Mouse (Mus musculus): Measurements from ENCODE around the gene Scaf11. TPM values are rescaled to one million over a fixed set of nuclear protein-coding genes. Genes with fewer than 3 reads are reported as not detected.
"Not testable (repeated sequence)": the region's sequence is repeated elsewhere in the genome, so short reads cannot be mapped to it uniquely, and the experiment has no call there.

Scaf11 gene
- polyA plus RNA-seq (2016; fragmentation: Nextera tagmentation; extraction: Ambion mirVana): 119 and 125 TPM in 2 replicates

DNA sequence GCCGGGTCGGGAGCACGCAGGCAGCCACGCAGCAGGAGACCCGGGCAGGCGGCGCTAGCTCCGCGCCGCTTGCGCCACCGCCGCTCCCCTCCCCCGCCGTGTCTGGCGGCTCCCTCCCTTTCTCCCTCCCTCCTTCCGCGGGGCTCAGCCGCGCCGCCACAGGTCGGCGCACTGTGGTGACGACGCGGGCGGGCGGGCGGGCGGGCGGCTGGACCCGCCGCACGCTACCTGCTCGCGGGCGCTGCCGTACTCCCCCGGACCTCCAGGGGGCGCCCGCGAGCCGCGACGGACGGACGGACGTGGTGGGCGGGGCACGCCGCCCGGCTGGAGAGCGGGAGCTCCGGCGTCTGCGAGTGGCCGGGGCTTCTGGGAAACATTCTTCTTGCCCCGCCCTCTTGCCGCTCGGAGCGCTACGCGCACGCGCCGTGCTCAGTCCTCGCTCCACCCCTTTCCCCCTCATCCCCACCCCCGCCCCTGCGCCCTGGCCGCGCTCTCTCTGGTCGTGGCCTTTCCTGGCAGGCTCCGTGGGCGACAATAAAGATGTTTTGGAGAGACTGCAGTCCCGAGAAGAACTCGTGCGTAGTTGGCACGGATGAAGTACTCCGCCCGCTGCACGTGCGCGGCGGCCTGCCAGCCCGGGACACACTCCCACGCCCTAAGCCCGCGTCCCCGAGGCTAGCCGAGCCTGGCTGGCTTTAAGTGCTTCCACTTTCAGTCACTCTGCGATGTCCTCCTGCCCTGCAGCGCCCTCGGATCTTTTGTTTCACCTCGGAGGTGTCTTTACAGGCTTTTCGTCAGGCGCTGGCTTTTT, at the start of gene Scaf11:
TSS of gene Scaf11 (minus strand) at position 114 of the 811 bp plus-strand sequence.
- peaks cover 36% of the 10 kb centered on the region for H3K4me1 ChIP-seq
- H3K4me3 ChIP-seq: peak within 1 kb of the TSS; percentile 94
- no peaks in the 10 kb centered on the region for H3K9me3 ChIP-seq (replicated peaks)
- WGBS: under 1% methylated on average over 73 of the region's 96 CpGs
- H3K27ac ChIP-seq: peak within 1 kb of the TSS; percentile 99
- H3K27me3 ChIP-seq (ENCODE audit: low read depth, poor library complexity, severe bottlenecking): no peaks in the 10 kb centered on the region
- H3K36me3 ChIP-seq: peaks cover 22% of the 10 kb centered on the region
- DNase-seq (ENCODE audit: low spot score): peak; percentile 99

DNA sequence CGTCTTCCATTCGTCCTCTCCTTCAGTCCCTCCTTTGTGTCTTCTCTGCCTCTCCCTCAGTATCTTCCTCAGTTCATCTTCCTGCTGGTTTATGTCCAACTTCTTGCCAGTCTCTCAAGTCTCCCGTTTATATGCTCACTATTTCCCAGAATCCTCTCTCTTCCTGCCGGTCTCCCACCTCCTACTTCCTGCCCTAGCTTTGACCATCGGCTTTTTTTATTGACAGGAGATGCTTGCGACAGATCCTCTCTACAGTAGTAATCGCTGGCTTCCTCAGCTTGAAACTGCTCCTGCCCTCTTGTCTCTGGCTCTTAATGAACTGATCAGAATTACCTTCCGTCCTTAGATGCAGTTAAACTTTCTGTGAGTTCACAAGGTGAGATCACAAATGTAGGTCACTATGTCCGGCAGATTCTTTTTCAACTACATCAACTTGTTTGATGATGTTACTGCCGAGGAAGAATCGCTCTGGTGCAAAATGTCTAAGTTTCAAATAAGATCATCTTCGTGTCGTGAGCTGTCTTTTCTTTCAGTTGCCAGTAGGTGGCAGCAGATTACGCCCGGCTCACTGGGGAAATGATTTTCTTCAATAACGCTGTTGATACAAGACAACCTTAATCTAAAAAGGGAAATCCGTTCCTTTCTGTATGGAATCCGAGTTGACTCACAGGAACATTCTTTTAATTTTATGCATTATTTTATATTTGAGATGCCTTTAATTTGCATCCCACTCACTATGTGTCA, 46.6 kb upstream of the Scaf11 start:
- H3K36me3 ChIP-seq: no peaks in the 10 kb centered on the region
- no peak overlapping the region for H3K27ac ChIP-seq
- no peaks in the 10 kb centered on the region for H3K27me3 ChIP-seq (ENCODE audit: low read depth, poor library complexity, severe bottlenecking)
- H3K4me1 ChIP-seq: no peaks in the 10 kb centered on the region
- H3K9me3 ChIP-seq (replicated peaks): peaks cover 10% of the 10 kb centered on the region; the same call in 1 of the 2 replicates
- peak; percentile 62 for DNase-seq (ENCODE audit: low spot score)
- H3K4me3 ChIP-seq: no peak overlapping the region
- 58% methylated on average over 18 of the region's 18 CpGs for WGBS

DNA sequence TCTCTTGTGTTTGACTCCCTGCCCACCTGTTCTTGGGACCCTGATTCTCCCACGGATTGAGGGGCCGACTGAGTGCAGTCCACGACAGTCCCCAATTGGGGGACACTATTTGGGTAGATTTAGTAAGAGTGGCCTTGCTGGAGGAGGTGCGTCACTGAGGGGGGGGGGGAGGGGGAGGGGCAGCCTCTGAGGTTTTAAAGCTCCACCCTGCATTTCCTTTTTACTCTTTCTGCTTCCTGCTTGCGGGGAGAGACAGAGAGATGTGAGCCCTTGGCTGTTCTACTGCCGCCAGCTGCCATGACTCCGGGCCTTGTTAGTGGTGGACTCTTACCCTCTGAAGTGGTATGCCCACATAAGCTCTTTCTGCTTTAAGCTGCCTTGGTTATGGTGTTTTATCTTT, 37.0 kb upstream of the Scaf11 start:
- Histone ChIP-seq H3K9me3 (replicated peaks) (peaks cover under 1% of the 10 kb centered on the region; the same call in 1 of the 2 replicates), H3K27me3 (ENCODE audit: low read depth, poor library complexity, severe bottlenecking) (no peaks in the 10 kb centered on the region), H3K4me3 (no peak overlapping the region), H3K4me1 (peaks cover 3% of the 10 kb centered on the region; the same call in 1 of the 2 replicates), H3K36me3 (no peaks in the 10 kb centered on the region), H3K27ac (no peak overlapping the region)
- no peak for DNase-seq (ENCODE audit: low spot score)
- 96% methylated on average over 7 of the region's 7 CpGs for WGBS

DNA sequence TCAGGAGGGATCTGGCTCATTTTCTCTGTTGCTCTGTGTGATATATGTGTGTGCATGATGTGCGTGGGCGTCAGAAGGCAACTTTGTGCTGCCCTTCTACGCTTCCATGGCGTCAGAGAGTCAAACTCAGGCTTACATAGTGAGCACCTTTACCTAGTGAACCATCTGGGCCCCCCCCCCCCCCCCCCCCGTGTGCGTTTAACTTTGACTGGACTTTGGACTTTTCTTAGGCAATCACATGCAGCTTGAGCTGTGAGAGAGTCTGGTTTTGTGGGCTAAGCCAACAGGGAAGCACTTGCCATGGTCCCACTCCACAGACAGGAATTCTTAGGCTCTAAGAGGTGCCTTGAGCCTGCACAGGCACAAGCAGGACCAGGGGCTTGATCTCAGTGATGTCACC, 33.6 kb upstream of the Scaf11 start:
- no peak overlapping the region for H3K27ac ChIP-seq

DNA sequence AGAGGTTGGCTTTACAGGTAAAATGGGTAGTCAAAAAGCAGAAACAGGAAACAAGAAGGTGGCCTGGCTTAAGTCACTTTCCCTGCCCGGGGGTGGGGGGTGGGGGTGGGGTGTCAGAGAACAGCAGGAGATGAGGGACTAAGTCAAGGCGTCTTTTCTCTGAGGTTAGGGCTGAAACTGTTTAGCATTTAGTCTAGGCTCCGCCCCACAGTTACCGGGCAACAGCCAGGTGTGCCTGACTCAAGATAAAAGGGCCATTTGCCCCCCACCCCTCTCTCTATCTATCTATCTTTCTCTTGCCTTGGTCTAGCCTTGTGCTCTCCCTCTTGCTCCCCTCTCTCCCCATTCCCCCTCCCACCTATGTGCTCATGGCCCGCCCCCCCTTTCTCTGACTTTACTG, 32.9 kb upstream of the Scaf11 start:
- Histone ChIP-seq H3K27ac (no peak overlapping the region), H3K27me3 (ENCODE audit: low read depth, poor library complexity, severe bottlenecking) (no peaks in the 10 kb centered on the region), H3K36me3 (no peaks in the 10 kb centered on the region), H3K9me3 (replicated peaks) (no peaks in the 10 kb centered on the region), H3K4me3 (no peak overlapping the region), H3K4me1 (peaks cover 35% of the 10 kb centered on the region)
- WGBS: 65% methylated on average over 5 of the region's 5 CpGs
- no peak for DNase-seq (ENCODE audit: low spot score)

More for the DNA sequence above, 33.6 kb upstream of the Scaf11 start:
- Histone ChIP-seq H3K27me3 (ENCODE audit: low read depth, poor library complexity, severe bottlenecking) (no peaks in the 10 kb centered on the region), H3K9me3 (replicated peaks) (no peaks in the 10 kb centered on the region), H3K4me3 (no peak overlapping the region), H3K36me3 (no peaks in the 10 kb centered on the region), H3K4me1 (peaks cover 28% of the 10 kb centered on the region)
- 82% methylated on average over 6 of the region's 6 CpGs for WGBS
- DNase-seq (ENCODE audit: low spot score): no peak

DNA sequence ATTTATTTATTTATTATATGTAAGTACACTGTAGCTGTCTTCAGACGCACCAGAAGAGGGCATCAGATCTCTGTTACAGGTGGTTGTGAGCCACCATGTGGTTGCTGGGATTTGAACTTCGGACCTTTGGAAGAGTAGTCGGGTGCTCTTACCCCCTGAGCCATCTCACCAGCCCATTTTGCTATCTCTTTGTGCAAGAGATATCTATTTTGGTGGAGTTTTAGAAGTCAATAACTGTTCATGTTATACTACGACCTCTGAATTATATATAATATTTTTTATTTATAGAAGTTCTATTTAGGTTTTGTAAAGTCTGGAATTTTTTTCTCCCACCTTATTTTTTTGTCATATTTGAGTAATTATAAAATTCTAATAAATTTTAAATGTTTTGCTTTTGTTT, 32.3 kb upstream of the Scaf11 start:
- WGBS: 85% methylated on average over 4 of the region's 4 CpGs

DNA sequence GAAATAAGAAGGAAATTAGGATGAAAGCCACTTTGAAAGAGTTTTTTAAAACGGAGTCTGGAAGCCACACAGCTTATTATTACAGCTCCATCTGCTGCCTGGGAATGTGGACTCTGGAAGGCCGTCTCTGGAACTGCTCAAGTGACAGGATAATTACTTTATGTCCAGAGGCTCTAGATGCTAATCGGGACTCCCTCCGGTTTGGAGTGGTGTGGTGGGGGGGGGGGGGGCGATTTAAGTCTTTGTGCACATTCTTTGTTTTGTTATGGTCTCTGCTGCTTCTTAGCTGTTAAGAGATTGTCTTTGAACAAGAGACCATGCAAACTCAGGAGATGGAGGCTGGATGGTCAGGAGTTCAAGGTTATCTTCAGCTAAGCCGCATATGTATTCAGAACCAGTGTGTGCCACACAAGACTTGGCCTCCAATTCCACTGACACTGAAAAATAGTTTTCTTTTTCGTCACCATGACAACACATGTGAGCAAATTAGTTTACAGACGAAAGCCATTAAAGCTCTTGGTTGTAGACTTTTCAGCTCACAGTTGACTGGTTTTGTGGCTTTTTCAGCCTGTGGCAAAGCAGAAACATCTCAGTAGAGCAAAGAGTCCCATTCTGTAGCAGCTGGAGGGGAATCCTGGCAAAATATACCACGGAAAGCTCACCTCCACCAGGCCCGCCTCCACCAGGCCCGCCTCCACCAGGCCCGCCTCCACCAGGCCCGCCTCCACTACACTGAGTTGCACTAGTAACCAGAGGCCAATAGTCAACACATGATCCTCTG, 31.4 kb upstream of the Scaf11 start:
- DNase-seq (ENCODE audit: low spot score): peak; percentile 48
- Histone ChIP-seq H3K9me3 (replicated peaks) (no peaks in the 10 kb centered on the region), H3K27ac (peak overlapping the region; percentile 77), H3K27me3 (ENCODE audit: low read depth, poor library complexity, severe bottlenecking) (no peaks in the 10 kb centered on the region), H3K36me3 (no peaks in the 10 kb centered on the region), H3K4me1 (peaks cover 39% of the 10 kb centered on the region), H3K4me3 (no peak overlapping the region)
- 23% methylated on average over 13 of the region's 13 CpGs for WGBS

More for the DNA sequence above, 32.3 kb upstream of the Scaf11 start:
- DNase-seq (ENCODE audit: low spot score); H3K27me3 ChIP-seq (ENCODE audit: low read depth, poor library complexity, severe bottlenecking); H3K4me3 ChIP-seq; H3K27ac ChIP-seq; H3K9me3 ChIP-seq (replicated peaks); H3K36me3 ChIP-seq: not testable (repeated sequence)
- peaks cover 39% of the 10 kb centered on the region for H3K4me1 ChIP-seq

DNA sequence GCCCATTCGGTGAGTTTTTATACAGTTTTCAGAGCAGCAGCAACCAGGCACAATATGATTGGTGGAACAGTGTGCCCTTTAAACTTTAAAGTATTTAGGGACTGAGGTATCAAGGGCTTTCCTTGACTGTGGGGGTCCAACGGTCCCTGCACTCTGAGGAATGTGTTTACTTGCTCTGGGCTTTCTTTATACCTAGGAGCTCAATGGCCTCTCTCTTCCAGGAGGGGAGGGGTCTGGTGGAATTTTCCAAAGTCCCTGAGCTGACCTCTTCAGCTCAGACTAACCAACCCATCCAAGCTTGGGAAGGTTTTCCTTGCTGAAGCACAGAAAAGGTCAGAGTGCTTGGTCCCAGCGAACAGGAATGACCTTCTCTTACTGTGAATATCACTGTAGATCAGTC, 30.8 kb upstream of the Scaf11 start:
- H3K9me3 ChIP-seq (replicated peaks): no peaks in the 10 kb centered on the region
- no peak overlapping the region for H3K4me3 ChIP-seq
- peak overlapping the region; percentile 77 for H3K27ac ChIP-seq
- peaks cover 39% of the 10 kb centered on the region for H3K4me1 ChIP-seq
- H3K27me3 ChIP-seq (ENCODE audit: low read depth, poor library complexity, severe bottlenecking): no peaks in the 10 kb centered on the region
- WGBS: 14% methylated on average over 3 of the region's 3 CpGs
- DNase-seq (ENCODE audit: low spot score): peak; percentile 37
- no peaks in the 10 kb centered on the region for H3K36me3 ChIP-seq

DNA sequence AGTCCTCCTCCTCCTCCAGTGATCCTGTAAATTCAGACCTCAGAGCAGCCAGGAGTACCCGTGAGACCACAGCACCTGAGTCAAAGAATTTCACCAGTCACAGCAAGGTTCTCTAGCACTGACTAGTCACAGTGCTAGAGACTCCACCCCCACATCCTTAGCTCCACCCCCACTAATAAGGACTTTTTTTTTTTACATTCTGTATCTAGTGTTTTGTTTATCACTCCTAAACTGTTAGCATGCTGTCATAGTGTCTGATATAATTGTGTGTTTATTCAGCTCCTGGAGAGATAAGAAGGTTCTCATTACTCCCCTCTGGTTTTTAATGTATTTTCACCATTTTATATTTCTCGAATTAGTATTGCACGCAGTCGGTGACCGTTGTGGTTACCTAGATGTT, 29.5 kb upstream of the Scaf11 start:
- Histone ChIP-seq H3K27me3 (ENCODE audit: low read depth, poor library complexity, severe bottlenecking) (no peaks in the 10 kb centered on the region), H3K9me3 (replicated peaks) (no peaks in the 10 kb centered on the region), H3K4me3 (no peak overlapping the region), H3K27ac (no peak overlapping the region), H3K4me1 (peaks cover 39% of the 10 kb centered on the region), H3K36me3 (no peaks in the 10 kb centered on the region)
- DNase-seq (ENCODE audit: low spot score): no peak
- WGBS: 79% methylated on average over 5 of the region's 5 CpGs

DNA sequence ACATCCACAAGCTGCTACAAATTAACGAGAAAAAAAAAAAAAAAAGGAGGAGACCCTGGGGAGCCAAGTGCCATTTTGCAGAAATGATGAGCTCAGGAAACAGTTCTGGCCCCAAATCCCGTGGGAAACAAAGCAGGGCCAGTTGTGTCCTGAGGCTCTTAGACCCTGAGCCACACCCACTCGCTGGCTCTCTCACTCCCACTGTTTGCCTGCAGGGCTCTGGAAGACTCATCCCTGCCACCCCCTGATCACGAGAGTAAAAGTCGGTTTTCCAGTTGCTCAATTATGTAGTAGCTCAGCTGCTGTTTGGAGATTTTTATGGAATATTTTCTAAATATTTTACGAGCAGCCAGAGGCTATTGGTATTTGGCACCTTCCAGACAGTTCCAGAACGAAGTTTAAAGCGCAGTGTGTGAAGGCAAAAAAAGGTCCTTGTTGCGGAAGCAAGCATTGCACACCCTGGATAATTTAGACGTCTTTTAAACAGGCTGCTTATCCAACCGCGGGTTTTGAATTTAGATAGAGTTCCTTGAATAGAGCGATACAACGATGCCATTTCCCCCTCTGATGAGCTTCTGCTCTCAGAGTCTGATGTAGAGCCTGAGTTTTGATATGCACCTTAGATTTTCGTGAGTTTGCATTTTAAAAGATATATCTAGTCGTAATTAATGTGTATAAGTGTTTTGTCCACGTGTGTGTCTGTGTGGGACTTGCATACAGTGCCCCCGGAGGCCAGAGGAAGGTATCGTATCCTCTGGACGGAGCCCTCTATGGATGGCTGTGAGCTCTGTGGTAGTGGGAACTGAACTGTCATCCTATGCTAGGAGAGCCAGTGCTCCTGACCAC, 28.5 kb upstream of the Scaf11 start:
- 37% methylated on average over 20 of the region's 20 CpGs for WGBS
- DNase-seq (ENCODE audit: low spot score): peak; percentile 45
- Histone ChIP-seq H3K27ac (no peak overlapping the region), H3K4me3 (no peak overlapping the region), H3K36me3 (no peaks in the 10 kb centered on the region), H3K4me1 (peaks cover 39% of the 10 kb centered on the region), H3K27me3 (ENCODE audit: low read depth, poor library complexity, severe bottlenecking) (no peaks in the 10 kb centered on the region), H3K9me3 (replicated peaks) (no peaks in the 10 kb centered on the region)

DNA sequence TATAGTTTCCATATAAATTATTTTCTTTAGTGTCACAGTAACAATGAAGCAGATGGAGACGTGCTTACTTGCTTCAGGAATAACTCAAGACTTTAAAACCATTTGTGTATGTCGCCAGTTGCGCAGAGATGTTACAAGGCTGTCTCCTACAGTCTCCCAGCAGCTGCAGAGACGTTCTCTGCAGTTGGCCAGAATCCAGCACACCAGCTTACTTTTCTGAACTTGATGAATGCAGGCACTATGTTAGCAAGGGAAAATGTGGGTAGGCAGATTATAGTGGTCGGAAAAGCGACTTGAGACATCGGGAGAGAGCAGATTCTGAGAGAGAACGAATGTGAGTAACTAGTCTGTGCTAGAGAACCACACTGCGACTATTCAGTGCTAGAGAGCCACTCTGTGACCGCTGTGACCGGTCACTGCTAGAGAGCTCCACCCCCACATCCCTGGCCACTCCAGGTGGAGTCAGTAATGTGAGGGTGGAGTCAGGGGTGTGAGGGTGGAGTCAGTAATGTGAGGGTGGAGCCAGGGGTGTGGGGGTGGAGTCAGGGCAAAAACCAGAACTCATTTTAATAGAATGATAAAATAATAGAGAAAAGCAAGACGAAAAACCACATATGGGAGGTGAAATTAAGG, 26.5 kb upstream of the Scaf11 start:
- 67% methylated on average over 12 of the region's 12 CpGs for WGBS
- no peak overlapping the region for H3K4me3 ChIP-seq
- DNase-seq (ENCODE audit: low spot score): no peak
- no peaks in the 10 kb centered on the region for H3K27me3 ChIP-seq (ENCODE audit: low read depth, poor library complexity, severe bottlenecking)
- no peaks in the 10 kb centered on the region for H3K9me3 ChIP-seq (replicated peaks)
- H3K4me1 ChIP-seq: peaks cover 31% of the 10 kb centered on the region
- no peak overlapping the region for H3K27ac ChIP-seq
- no peaks in the 10 kb centered on the region for H3K36me3 ChIP-seq
